Mouse (Mus musculus) embryo, embryonic 11 days (tissue): ENCODE data around the gene Ggta1.
"Not testable (repeated sequence)": the region's sequence is repeated elsewhere in the genome, so short reads cannot be mapped to it uniquely, and the experiment has no call there.

Source experiments
- DNase-seq: peaks from one replicate; pipeline ENCODE4 v3.0.0-alpha.2; 2015

Gene Ggta1

DNA sequence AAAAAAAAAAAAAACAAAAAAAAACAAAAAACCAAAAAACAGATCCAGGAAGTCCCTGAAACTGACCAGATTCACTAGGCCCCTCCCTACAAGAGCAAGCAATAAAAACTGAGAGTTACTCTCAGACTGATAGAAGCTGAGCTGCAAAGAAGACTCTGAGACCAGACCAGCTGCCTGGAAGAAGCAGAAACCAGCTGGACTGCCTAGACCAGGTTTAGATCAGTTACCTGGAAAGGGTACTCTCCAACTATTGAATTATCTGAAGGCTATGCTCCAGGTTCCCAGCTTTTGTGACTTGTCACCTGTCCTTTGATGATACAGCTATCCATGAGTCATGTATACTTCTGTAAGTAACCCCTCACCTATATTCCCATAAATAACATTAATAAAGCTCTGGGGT, 3.7 kb downstream of the Ggta1 start:
- no peak for DNase-seq

DNA sequence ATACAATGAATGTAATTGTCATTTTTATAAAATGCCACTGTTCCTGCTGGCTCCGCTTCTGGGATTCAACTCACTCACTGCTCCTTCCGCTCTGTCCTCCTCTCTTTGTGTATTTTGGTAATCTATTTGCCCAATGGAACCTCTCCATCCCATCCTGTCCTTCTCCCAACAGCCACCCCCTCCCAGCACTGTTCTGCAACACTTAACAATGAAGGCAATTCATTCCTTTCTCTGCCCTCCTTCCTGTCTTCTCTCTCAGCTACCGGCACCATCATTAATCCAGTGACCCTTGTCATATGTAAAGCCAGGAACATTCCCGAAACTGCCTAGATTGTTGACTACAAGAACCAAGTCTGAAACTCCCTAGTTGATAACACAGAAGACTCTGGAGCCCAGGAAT, 4.6 kb downstream of the Ggta1 start:
- no peak for DNase-seq

GRCm38 (mm10) chr2:35453736-35454135, 9.3 kb downstream of the Ggta1 start:
- DNase-seq, result no peak

GRCm38 (mm10) chr2:35452695-35453094, 10.3 kb downstream of the Ggta1 start:
- not testable (repeated sequence) for DNase-seq

- DNase-seq, result no peak
These were observed 11.5 kb downstream of the Ggta1 start for GRCm38 (mm10) chr2:35451484-35452050.

GRCm38 (mm10) chr2:35450856-35451255, 12.2 kb downstream of the Ggta1 start:
- DNase-seq, result no peak

DNA sequence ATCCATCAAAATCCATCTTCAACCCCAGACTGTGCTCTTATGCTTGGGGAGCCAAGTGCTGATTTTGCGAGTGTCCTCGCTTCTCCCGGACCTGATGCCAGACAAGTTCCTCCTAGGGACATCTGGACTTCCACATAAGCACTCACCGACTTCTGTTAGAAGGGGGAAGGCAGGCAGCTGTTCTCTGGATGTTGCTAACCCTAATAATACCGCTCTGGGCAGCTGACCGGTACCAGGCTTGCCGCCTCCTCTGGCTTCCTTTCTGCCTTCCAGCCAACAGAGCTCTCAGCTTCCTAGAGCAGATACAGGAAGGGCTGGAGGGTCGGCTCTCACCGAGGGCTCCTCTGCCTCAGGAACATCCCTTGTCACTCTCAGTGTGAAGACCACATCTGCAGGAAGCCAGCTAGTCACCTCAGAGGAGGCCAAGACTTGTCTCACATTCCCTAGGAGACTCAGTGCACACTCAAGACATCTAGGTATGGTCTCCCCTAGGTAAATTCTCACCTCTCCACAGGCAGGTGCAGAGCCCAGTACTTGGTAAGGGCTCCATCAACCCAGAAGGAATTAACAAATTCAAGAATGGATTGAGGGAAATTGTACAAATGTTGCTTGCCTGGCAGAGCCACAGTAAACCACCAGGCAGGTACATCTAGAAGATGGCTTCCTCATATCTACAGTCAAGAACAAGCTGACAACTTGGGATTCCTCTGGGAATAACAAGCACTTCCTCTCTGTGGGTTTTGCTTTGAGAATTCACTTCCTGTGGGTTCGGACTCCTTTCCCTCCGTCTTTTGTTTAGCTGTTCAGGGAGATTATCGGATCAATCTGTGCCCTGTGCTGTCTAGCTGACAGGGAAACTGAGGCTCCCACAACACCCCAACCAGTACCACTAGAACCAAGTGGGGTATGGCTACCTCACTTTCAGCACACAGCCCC, 13.1 kb downstream of the Ggta1 start:
- no peak for DNase-seq

GRCm38 (mm10) chr2:35448914-35449670, 13.9 kb downstream of the Ggta1 start:
- DNase-seq, result no peak

DNA sequence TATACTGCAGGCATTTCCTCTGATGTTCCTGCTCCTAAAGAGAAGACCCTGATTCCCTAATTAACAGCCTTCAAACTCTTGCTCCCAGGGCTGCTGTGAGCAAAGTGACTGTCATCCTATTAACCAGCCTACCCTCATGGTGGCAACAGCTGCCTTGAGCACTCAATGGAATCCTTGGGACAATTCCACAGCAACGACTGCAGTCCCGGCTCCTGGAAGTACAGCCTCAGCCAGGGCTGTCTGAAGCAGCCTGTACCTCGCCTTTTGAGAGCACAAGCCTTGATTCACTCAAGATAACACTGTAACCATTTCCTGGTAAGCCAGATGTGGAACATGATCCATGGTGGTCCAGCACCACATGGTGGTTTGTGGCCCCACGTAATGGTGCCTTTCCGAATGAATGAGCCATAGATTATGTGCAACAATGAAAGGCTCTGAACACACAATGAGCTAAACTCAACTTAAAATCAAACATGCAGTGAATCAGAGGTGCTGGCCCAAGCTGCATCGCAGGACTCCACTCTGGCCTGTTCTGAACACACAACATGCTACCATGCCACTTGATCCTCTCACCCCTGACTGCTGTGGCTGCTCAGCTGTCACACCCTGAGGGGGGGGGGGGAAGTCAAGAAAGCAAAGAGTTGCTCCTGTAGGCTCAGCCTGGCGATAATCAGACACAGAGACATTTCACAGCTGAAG, 14.7 kb downstream of the Ggta1 start:
- no peak for DNase-seq

GRCm38 (mm10) chr2:35447453-35447852, 15.6 kb downstream of the Ggta1 start:
- DNase-seq, result no peak

DNA sequence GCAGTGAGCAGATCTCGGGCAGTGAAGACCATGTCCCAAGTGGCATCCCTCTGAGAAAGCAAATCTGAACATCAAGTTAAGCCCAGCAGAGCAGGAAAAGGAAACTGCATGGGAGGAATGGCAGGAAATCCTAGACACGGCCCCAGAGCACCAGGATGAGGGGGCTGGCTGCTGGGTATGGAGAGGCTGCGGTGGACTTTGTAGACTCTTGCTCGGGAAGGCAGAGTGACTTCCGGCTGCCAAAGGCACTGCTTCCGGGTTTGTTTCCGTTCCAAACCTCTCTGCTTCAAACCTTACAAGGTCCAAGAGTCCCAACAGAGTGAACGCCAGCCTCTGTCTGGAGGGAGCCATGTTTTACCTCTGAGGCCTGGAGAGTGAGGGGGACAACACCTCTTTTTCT, 16.2 kb downstream of the Ggta1 start:
- DNase-seq, result no peak

GRCm38 (mm10) chr2:35446300-35446699, 16.7 kb downstream of the Ggta1 start:
- no peak for DNase-seq

- no peak for DNase-seq
These were observed 17.4 kb downstream of the Ggta1 start for GRCm38 (mm10) chr2:35445610-35446009.

GRCm38 (mm10) chr2:35444764-35445262, 18.2 kb downstream of the Ggta1 start:
- no peak for DNase-seq

- no peak for DNase-seq
These were observed 18.9 kb downstream of the Ggta1 start for GRCm38 (mm10) chr2:35443981-35444763.

GRCm38 (mm10) chr2:35443325-35443724, 19.7 kb downstream of the Ggta1 start:
- no peak for DNase-seq

DNA sequence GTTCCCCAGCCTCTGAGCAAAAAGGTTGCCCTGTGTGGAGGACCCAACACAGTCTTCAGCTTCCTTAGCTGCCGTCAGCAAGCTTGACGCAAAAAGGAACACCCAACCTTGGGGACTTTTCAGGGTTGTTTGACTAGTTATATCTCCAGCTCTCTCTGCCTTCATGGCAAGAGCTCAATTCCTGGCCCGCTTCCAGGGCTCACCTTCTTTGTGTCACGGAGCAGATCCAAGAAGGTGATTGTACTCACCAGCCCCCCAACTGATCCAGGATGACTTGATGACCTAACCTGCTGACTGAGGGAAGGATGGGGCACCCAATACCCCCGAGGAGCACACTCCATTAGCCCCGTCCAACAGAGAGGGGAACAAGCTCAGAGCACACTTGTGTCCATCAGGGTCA, 21.0 kb downstream of the Ggta1 start:
- no peak for DNase-seq

DNA sequence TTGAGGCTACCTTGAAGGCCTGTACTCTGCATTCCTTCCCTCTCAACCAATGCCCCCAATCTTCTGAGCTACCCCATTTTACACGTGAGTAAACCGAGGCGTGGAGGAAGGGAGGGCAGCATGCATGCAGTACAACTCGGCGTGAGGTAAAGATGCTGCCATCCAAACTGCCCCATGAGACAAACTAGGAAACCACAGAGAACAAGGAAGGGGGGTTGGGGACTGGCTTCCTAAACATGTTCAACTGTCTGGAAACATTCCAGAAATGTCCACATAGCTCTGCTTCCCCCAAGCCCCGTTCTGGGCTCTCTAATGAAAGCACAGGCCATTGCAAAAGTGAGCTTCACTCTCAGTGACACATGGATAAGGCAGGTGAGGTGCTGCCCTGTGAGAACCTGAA, 21.6 kb downstream of the Ggta1 start:
- no peak for DNase-seq

- DNase-seq, result no peak
These were observed 22.6 kb downstream of the Ggta1 start for GRCm38 (mm10) chr2:35440480-35440879.

- DNase-seq, result no peak
These were observed 25.2 kb downstream of the Ggta1 start for GRCm38 (mm10) chr2:35437796-35438195.

- no peak for DNase-seq
These were observed 28.4 kb downstream of the Ggta1 start for GRCm38 (mm10) chr2:35434576-35435123.

DNA sequence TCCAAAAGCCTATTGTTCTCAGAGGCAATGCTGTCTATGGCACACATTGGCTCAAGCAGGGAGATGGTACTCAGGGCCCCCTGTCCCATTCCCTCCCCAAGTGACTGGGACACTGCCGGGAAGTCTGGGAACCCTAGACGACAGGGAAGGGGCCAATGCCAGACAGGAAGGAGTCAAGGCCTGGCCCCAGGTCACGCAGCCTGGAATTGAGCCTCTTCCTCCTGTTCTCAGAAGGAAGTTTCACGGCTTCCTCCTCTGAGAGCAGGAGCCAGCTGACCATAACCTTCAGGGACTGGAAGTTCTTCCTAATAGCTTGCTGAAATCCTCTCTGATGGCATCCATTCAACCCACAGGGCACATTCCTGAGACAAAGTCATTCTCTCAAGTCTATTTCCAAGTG, 29.6 kb downstream of the Ggta1 start:
- no peak for DNase-seq
